Mouse (Mus musculus): Measurements from ENCODE around the gene Rtkn2. TPM values are rescaled to one million over a fixed set of nuclear protein-coding genes. Genes with fewer than 3 reads are reported as not detected.

Rtkn2 gene
- polyA plus RNA-seq, 1 experiment from 2014 or later: 7.4 TPM

DNA sequence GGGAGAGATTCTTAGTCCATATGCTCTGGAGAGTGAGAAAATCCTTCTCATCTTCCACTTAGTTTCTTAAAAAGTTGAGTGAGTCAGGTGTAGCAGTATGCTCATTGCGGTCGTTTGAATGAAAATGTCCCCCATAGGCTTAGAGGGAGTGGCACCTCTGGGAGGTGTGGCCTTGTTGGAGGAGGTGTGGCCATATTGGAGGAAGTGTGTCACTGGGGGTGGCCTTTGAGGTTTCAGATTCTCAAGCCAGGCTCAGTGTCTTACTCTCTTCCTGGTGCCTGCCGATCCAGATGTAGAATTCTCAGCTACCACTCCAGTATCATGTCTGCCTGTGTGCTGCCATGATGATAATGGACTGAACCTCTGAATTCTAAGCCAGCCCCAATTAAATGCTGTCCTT is 99.3 kb downstream of the Rtkn2 start:
- WGBS: 84% methylated on average over 3 of the region's 3 CpGs
- no peak for ATAC-seq (ENCODE audit: insufficient number of reproducible peaks, low FRiP score)

DNA sequence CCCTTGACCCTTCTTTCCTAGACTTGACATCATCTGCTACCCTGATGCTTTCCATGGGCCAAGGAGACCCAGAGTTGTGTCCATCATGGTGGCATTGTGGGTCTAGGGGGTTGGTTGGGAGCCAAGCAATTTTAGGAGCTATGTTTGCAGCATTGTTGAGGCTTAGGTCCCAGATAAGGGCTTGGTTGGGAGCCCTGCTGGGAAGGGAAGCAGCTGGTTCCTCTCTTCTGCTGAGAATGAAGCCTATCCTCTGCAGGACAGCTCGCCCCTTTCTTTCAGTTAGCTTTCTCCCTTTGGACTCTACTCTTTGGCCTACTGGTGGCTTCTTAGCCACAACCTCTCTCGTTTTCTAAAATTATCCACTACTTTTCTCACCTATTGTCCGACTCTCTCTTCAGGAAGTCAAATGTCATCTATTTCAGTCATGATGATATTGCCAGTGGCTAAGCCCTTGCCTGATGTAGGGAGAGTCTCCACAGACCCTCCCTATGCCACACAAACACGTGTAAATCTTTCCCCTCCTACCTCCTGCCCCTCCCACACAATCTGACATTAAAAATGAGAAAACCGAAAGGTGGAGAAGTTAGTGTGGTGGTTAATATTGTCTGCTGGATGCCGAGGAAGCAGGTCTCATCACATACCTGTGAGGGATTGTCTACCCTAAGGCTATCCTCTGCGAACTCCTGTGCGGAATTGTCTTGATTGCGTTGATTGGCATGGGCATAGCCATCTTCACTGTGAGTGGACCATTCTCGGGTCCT is 100.7 kb downstream of the Rtkn2 start:
- Histone ChIP-seq H3K9me3 (replicated peaks) (no peaks in the 10 kb centered on the region), H3K4me2 (no peak overlapping the region), H3K4me3 (no peak overlapping the region), H3K9ac (no peak overlapping the region), H3K27ac (ENCODE audit: poor library complexity, severe bottlenecking) (no peak overlapping the region), H3K4me1 (replicated peaks) (peaks cover 12% of the 10 kb centered on the region), H3K27me3 (replicated peaks) (no peaks in the 10 kb centered on the region), H3K36me3 (no peaks in the 10 kb centered on the region)
- 75% methylated on average over 10 of the region's 10 CpGs for WGBS
- ATAC-seq (ENCODE audit: insufficient number of reproducible peaks, low FRiP score): no peak

More for the DNA sequence above, 99.3 kb downstream of the Rtkn2 start:
- Histone ChIP-seq H3K27me3 (replicated peaks) (no peaks in the 10 kb centered on the region), H3K9me3 (replicated peaks) (no peaks in the 10 kb centered on the region), H3K4me3 (no peak overlapping the region), H3K4me1 (replicated peaks) (peaks cover 12% of the 10 kb centered on the region), H3K36me3 (no peaks in the 10 kb centered on the region), H3K4me2 (no peak overlapping the region), H3K9ac (no peak overlapping the region), H3K27ac (ENCODE audit: poor library complexity, severe bottlenecking) (no peak overlapping the region)

DNA sequence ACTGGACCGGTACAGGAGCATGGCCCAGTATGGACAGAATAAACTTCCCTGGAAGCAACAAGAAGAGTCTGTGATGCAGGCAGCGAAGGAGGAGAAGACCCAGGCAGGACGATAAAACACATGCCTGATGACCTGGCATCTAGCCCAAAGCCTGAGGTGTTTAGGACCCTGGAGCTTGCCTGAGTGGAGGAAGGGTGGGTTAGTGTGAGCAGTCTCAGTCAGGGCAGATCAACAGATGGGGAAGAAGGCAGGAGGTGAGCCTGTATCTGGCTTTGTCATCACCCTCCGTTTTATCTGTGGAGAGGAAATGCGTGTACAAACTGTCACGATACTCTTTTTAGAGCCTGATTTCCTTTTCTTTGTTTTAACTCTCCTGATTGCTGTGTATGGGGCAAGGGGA is 102.3 kb downstream of the Rtkn2 start:
- H3K4me2 ChIP-seq: 0 out of 2 replicates have a peak overlapping the region, but pooled peaks have one; percentile 9
- H3K9me3 ChIP-seq (replicated peaks): no peaks in the 10 kb centered on the region
- no peak for ATAC-seq (ENCODE audit: insufficient number of reproducible peaks, low FRiP score)
- no peaks in the 10 kb centered on the region for H3K27me3 ChIP-seq (replicated peaks)
- H3K36me3 ChIP-seq: no peaks in the 10 kb centered on the region
- WGBS: 38% methylated on average over 6 of the region's 6 CpGs
- H3K9ac ChIP-seq: no peak overlapping the region
- H3K4me1 ChIP-seq (replicated peaks): peaks cover 12% of the 10 kb centered on the region
- no peak overlapping the region for H3K27ac ChIP-seq (ENCODE audit: poor library complexity, severe bottlenecking)
- H3K4me3 ChIP-seq: no peak overlapping the region

DNA sequence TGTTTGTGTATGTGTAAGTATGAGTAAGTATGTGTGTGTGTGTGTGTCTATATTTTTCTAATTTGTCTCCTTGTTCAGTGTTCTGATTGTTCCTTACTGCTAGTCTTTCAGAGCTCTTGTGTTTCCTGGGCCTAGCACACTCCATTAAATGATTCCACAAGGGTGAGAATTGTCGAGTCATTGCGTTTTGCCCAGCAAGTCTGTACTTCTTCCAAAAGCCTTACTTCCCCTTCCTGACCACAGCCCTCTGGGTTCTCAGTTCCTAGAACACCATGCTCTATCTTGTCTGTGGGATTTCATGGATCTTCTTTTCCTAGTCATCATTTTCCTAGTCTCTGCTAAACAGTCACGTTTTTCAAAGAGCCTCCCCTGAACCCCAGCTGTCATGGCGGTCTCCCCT is 106.2 kb downstream of the Rtkn2 start:
- no peak overlapping the region for H3K4me2 ChIP-seq
- H3K27me3 ChIP-seq (replicated peaks): no peaks in the 10 kb centered on the region
- H3K9ac ChIP-seq: no peak overlapping the region
- H3K36me3 ChIP-seq: no peaks in the 10 kb centered on the region
- H3K9me3 ChIP-seq (replicated peaks): no peaks in the 10 kb centered on the region
- 73% methylated on average over 4 of the region's 4 CpGs for WGBS
- H3K27ac ChIP-seq (ENCODE audit: poor library complexity, severe bottlenecking): no peak overlapping the region
- ATAC-seq (ENCODE audit: insufficient number of reproducible peaks, low FRiP score): no peak
- H3K4me3 ChIP-seq: no peak overlapping the region
- peaks cover 17% of the 10 kb centered on the region for H3K4me1 ChIP-seq (replicated peaks)

DNA sequence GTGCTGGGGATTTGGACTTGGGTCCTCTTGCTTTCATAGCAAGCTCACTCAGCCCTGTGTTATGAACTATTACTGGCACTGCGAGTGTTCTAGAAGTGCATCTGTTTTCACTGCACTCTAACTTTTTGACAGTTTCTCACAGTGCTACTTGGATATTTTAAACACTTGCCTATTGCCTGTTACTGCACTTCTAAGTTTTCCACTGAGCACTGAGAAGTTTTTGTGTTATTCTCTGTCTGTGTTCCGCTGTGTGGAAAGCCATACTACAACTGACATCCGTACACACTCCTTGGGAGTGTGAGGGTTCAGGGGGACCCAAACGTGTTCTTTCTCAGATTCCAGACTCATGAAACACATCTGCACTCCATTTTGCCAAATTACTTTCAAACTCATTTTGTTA is 107.6 kb downstream of the Rtkn2 start:
- Histone ChIP-seq H3K27ac (ENCODE audit: poor library complexity, severe bottlenecking) (no peak overlapping the region), H3K4me2 (no peak overlapping the region), H3K36me3 (no peaks in the 10 kb centered on the region), H3K27me3 (replicated peaks) (no peaks in the 10 kb centered on the region), H3K9me3 (replicated peaks) (no peaks in the 10 kb centered on the region), H3K4me1 (replicated peaks) (peaks cover 25% of the 10 kb centered on the region), H3K9ac (no peak overlapping the region), H3K4me3 (no peak overlapping the region)
- ATAC-seq (ENCODE audit: insufficient number of reproducible peaks, low FRiP score): no peak
- WGBS: 73% methylated on average over 4 of the region's 4 CpGs

DNA sequence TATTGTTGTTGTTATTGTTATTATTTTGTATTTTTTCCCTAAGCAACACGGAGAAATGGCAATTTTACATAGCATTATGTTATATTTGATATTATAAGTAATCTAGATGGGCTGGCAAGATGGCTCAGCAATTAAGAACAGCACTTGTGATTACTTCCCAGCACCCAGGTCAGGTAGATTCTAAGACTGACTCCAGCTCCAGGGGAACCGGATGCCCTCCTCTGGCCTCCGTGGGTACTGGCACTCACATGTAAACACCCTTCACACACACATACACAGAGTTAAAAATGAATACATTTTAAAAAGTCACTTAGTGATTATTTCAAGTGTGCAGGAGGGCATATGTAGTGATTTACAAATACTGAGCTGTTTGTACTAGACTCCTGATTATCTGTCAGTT is 108.4 kb downstream of the Rtkn2 start:
- peaks cover 25% of the 10 kb centered on the region for H3K4me1 ChIP-seq (replicated peaks)
- 75% methylated on average over 3 of the region's 3 CpGs for WGBS
- no peaks in the 10 kb centered on the region for H3K27me3 ChIP-seq (replicated peaks)
- H3K36me3 ChIP-seq: peaks cover under 1% of the 10 kb centered on the region; the same call in 1 of the 2 replicates
- ATAC-seq (ENCODE audit: insufficient number of reproducible peaks, low FRiP score): no peak
- H3K9ac ChIP-seq: no peak overlapping the region
- H3K9me3 ChIP-seq (replicated peaks): no peaks in the 10 kb centered on the region
- no peak overlapping the region for H3K4me2 ChIP-seq
- no peak overlapping the region for H3K4me3 ChIP-seq
- no peak overlapping the region for H3K27ac ChIP-seq (ENCODE audit: poor library complexity, severe bottlenecking)

DNA sequence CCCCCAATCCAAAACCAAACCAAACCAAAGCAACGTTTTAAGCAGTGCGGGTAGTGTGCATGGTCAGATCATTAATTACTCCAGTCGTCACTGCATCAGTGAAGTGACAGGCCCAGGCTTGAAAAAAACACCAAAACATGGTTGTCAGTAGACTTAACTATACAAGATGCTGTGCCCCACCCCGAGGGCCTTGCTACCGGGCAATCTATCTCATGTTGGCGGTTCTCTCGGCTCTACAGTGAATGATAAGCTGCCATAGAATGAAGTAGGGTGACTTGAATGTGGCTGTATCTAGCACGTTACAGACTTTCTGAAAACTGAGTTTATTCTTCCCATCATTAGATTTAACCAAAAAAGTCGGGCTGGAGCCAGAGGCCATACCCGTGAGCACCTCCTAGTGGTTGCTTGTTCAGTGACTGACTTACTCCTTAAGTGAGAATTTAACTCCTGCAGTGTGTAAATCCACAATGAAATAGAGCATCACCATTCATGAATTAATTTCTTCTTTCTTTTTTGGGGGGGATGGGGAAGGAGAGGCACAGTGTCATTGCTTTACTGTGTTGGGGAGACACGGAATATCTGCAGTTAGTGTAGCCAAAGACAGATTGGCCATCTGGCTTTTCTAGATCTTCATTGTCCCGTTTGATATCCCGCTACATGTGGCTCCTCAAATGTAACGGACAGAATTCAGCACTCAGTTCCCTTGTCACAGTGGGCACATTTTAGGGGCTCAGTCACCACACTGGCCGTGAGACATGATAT is 110.2 kb downstream of the Rtkn2 start:
- Histone ChIP-seq H3K9me3 (replicated peaks) (no peaks in the 10 kb centered on the region), H3K27ac (ENCODE audit: poor library complexity, severe bottlenecking) (peak overlapping the region; percentile 55; the same call in 1 of the 2 replicates), H3K4me3 (no peak overlapping the region), H3K27me3 (replicated peaks) (no peaks in the 10 kb centered on the region), H3K36me3 (peaks cover 15% of the 10 kb centered on the region), H3K4me1 (replicated peaks) (peaks cover 25% of the 10 kb centered on the region), H3K4me2 (no peak overlapping the region), H3K9ac (no peak overlapping the region)
- no peak; the same call in 1 of the 2 replicates for ATAC-seq (ENCODE audit: insufficient number of reproducible peaks, low FRiP score)
- 65% methylated on average over 15 of the region's 15 CpGs for WGBS

DNA sequence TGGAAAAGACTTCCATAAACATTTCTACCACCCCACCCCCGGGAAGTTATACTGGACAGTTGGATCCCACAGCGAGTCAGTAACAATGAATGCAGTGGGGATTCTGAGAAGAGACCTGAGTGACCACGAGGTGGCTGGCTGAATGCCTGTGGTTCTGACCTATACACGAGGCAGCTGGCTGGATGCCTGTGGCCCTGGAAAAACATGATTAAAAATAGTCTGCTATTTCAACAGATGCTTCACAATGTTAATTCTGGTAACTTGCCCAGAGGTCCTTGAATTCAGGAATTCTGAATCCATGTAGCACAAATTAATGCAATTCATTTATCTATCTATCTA is 110.8 kb downstream of the Rtkn2 start:
- no peaks in the 10 kb centered on the region for H3K27me3 ChIP-seq (replicated peaks)
- peak; percentile 76 for ATAC-seq (ENCODE audit: insufficient number of reproducible peaks, low FRiP score)
- no peak overlapping the region for H3K4me3 ChIP-seq
- WGBS: 34% methylated on average over 4 of the region's 4 CpGs
- peaks cover 28% of the 10 kb centered on the region for H3K4me1 ChIP-seq (replicated peaks)
- H3K9ac ChIP-seq: no peak overlapping the region
- no peaks in the 10 kb centered on the region for H3K9me3 ChIP-seq (replicated peaks)
- no peak overlapping the region for H3K4me2 ChIP-seq
- H3K27ac ChIP-seq (ENCODE audit: poor library complexity, severe bottlenecking): peak overlapping the region; percentile 55; the same call in 1 of the 2 replicates
- peaks cover 17% of the 10 kb centered on the region for H3K36me3 ChIP-seq

DNA sequence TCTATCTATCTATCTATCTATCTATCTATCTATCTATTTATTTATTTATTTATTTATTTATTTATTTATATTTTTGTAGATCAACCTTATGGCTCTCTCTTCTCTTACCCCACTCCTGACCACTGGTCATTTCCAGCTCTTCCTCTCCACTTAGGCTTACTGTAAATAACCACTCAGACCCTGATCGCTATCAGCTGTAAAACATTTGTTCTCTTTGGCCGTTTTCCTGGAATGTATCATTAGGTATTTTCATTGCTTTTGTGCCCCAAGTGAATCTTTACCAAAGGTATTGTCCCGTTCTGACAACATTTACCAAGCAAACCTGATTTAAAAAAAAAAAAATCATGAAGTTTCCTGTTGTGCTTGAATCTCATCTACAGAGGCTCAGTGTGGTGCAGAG is 111.2 kb downstream of the Rtkn2 start:
- 63% methylated on average over 3 of the region's 3 CpGs for WGBS
- no peaks in the 10 kb centered on the region for H3K9me3 ChIP-seq (replicated peaks)
- H3K9ac ChIP-seq: no peak overlapping the region
- no peak overlapping the region for H3K27ac ChIP-seq (ENCODE audit: poor library complexity, severe bottlenecking)
- H3K4me1 ChIP-seq (replicated peaks): peaks cover 32% of the 10 kb centered on the region
- H3K36me3 ChIP-seq: peaks cover 20% of the 10 kb centered on the region
- H3K4me3 ChIP-seq: no peak overlapping the region
- ATAC-seq (ENCODE audit: insufficient number of reproducible peaks, low FRiP score): no peak
- no peak overlapping the region for H3K4me2 ChIP-seq
- H3K27me3 ChIP-seq (replicated peaks): no peaks in the 10 kb centered on the region

DNA sequence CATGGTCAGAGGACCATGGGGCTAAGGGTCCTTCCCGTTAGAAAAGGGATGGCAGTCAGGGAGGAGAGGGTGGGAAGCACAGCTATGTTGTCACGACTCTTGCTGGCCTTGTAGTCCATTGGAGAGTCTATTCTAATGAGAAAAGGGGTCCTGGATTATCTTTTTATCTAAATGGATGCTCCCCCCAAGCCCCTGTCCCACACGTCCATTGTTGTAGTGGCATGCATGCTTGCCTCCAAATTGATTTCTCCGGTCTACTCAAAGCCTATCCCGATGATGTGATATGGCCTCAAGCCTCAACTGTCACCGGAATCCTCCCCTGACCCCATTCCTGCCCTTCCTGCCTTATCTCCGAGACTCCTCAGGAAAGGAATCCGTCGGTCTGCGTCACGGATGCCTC is 111.6 kb downstream of the Rtkn2 start:
- peaks cover 34% of the 10 kb centered on the region for H3K4me1 ChIP-seq (replicated peaks)
- H3K27ac ChIP-seq (ENCODE audit: poor library complexity, severe bottlenecking): no peak overlapping the region
- H3K9me3 ChIP-seq (replicated peaks): no peaks in the 10 kb centered on the region
- peaks cover 22% of the 10 kb centered on the region for H3K36me3 ChIP-seq
- no peak overlapping the region for H3K9ac ChIP-seq
- H3K27me3 ChIP-seq (replicated peaks): no peaks in the 10 kb centered on the region
- H3K4me2 ChIP-seq: no peak overlapping the region
- 42% methylated on average over 11 of the region's 11 CpGs for WGBS
- no peak for ATAC-seq (ENCODE audit: insufficient number of reproducible peaks, low FRiP score)
- H3K4me3 ChIP-seq: no peak overlapping the region

DNA sequence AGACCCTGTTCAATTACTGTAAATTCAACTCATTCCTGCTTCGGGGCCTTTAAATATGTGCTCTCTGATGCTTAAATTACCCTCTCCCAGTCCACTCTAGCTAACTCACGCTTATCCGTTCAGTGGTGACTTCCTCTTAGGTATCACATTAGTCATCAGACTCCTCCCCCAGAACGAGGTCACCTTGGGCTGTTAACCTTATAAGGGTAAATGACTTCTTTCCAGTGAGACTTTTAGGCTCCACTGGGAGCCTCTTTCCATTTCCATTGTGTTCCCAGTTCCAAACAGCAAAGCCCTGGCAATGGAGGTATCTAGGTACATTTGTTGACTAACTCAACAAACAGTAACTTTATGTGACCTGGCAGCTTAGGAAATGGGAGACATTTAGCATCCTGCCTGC is 112.5 kb downstream of the Rtkn2 start:
- no peak overlapping the region for H3K4me2 ChIP-seq
- no peaks in the 10 kb centered on the region for H3K9me3 ChIP-seq (replicated peaks)
- H3K4me1 ChIP-seq (replicated peaks): peaks cover 35% of the 10 kb centered on the region
- H3K36me3 ChIP-seq: peaks cover 30% of the 10 kb centered on the region
- ATAC-seq (ENCODE audit: insufficient number of reproducible peaks, low FRiP score): no peak
- WGBS: 60% methylated on average over 4 of the region's 4 CpGs
- no peak overlapping the region for H3K27ac ChIP-seq (ENCODE audit: poor library complexity, severe bottlenecking)
- no peak overlapping the region for H3K4me3 ChIP-seq
- no peaks in the 10 kb centered on the region for H3K27me3 ChIP-seq (replicated peaks)
- no peak overlapping the region for H3K9ac ChIP-seq
